Mouse (Mus musculus): Measurements from ENCODE around the gene T2.

DNA sequence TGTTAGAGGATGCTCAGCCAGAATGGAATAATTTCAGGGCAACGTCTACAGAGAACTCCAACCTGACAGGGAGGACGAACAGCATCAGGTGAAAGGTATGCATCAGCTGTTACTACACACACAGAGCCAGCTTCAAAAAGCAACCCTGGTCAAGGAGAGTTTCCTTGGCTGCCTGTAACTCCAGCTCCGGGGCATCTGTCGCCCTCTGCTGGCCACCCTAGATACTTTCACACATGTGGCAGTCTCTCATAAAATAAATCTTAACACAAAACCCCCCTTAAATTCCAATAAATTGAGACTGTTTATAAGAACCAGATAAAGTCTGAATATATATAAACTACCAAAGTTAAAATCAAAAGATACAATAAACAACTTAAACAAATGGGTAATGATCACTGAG lies 105.8 kb downstream of the T2 start:
- TF ChIP-seq CTCF (IDR thresholded peaks at IDR 0.05; ENCODE audit: low read depth, low read length) = peak; percentile 82
- TF ChIP-seq POLR2A (IDR thresholded peaks at IDR 0.05; ENCODE audit: borderline replicate concordance, low read depth, low read length) = no peak
